Mouse (Mus musculus): ENCODE results near the gene Pik3c2a. TPM values are rescaled to one million over a fixed set of nuclear protein-coding genes. Genes with fewer than 3 reads are reported as not detected.
"Not testable (repeated sequence)": the region's sequence is repeated elsewhere in the genome, so short reads cannot be mapped to it uniquely, and the experiment has no call there.

Pik3c2a gene
- polyA plus RNA-seq, 1 experiment from 2014 or later = 30.3 TPM

GRCm38 (mm10) chr7:116379181-116379580, 64.1 kb downstream of the Pik3c2a start:
- ATAC-seq (ENCODE audit: low FRiP score, low read depth); H3K27ac ChIP-seq (replicated peaks); H3K27me3 ChIP-seq; H3K4me2 ChIP-seq (replicated peaks); H3K9me3 ChIP-seq; H3K4me1 ChIP-seq; H3K9ac ChIP-seq (replicated peaks); H3K4me3 ChIP-seq: not testable (repeated sequence)
- peaks cover 33% of the 10 kb centered on the region for H3K36me3 ChIP-seq
- 92% methylated on average over 6 of the region's 6 CpGs for WGBS

GRCm38 (mm10) chr7:116374284-116374683, 69.0 kb downstream of the Pik3c2a start:
- no peak for ATAC-seq (ENCODE audit: low FRiP score, low read depth)
- no peaks in the 10 kb centered on the region for H3K27me3 ChIP-seq
- H3K4me1 ChIP-seq = no peaks in the 10 kb centered on the region
- no peak overlapping the region for H3K4me2 ChIP-seq (replicated peaks)
- no peak overlapping the region for H3K27ac ChIP-seq (replicated peaks)
- H3K9ac ChIP-seq (replicated peaks) = no peak overlapping the region
- no peaks in the 10 kb centered on the region for H3K9me3 ChIP-seq
- no peak overlapping the region for H3K4me3 ChIP-seq
- H3K36me3 ChIP-seq = peaks cover 36% of the 10 kb centered on the region
- WGBS = 88% methylated on average over 1 of the region's 1 CpGs

GRCm38 (mm10) chr7:116336226-116336625, 107.0 kb downstream of the Pik3c2a start:
- Histone ChIP-seq H3K4me3 (no peak overlapping the region), H3K9ac (replicated peaks) (no peak overlapping the region), H3K27me3 (no peaks in the 10 kb centered on the region), H3K9me3 (no peaks in the 10 kb centered on the region), H3K27ac (replicated peaks) (no peak overlapping the region), H3K4me2 (replicated peaks) (no peak overlapping the region), H3K36me3 (peaks cover 33% of the 10 kb centered on the region), H3K4me1 (peaks cover 11% of the 10 kb centered on the region)
- WGBS = 59% methylated on average over 1 of the region's 1 CpGs
- no peak for ATAC-seq (ENCODE audit: low FRiP score, low read depth)

GRCm38 (mm10) chr7:116335133-116335532, 108.1 kb downstream of the Pik3c2a start:
- peak overlapping the region; percentile 93; the same call in 1 of the 2 replicates for H3K4me3 ChIP-seq
- no peaks in the 10 kb centered on the region for H3K9me3 ChIP-seq
- no peaks in the 10 kb centered on the region for H3K27me3 ChIP-seq
- no peak overlapping the region for H3K9ac ChIP-seq (replicated peaks)
- H3K36me3 ChIP-seq = peaks cover 35% of the 10 kb centered on the region
- H3K27ac ChIP-seq (replicated peaks) = no peak overlapping the region
- 86% methylated on average over 6 of the region's 6 CpGs for WGBS
- ATAC-seq (ENCODE audit: low FRiP score, low read depth) = no peak
- peaks cover 11% of the 10 kb centered on the region for H3K4me1 ChIP-seq
- 0 out of 2 replicates have a peak overlapping the region, but pooled peaks have one; percentile 83 for H3K4me2 ChIP-seq (replicated peaks)

- peak overlapping the region; percentile 83 for H3K4me2 ChIP-seq (replicated peaks)
- no peak overlapping the region for H3K27ac ChIP-seq (replicated peaks)
- H3K4me1 ChIP-seq = peaks cover 11% of the 10 kb centered on the region
- H3K9ac ChIP-seq (replicated peaks) = peak overlapping the region; percentile 67
- H3K9me3 ChIP-seq = no peaks in the 10 kb centered on the region
- H3K4me3 ChIP-seq = peak overlapping the region; percentile 93
- 30% methylated on average over 8 of the region's 8 CpGs for WGBS
- no peaks in the 10 kb centered on the region for H3K27me3 ChIP-seq
- H3K36me3 ChIP-seq = peaks cover 35% of the 10 kb centered on the region
- ATAC-seq (ENCODE audit: low FRiP score, low read depth) = no peak
These were observed 108.6 kb downstream of the Pik3c2a start for GRCm38 (mm10) chr7:116334669-116335038.

GRCm38 (mm10) chr7:116333713-116334668, 109.3 kb downstream of the Pik3c2a start, which contains the start of gene Rps13:
Gene Rps13 (minus strand): TSS chr7:116334195.
- peak within 1 kb of the TSS; percentile 74 for H3K27ac ChIP-seq (replicated peaks)
- no peaks in the 10 kb centered on the region for H3K9me3 ChIP-seq
- H3K4me2 ChIP-seq (replicated peaks) = peak within 1 kb of the TSS; percentile 83
- H3K27me3 ChIP-seq = no peaks in the 10 kb centered on the region
- ATAC-seq (ENCODE audit: low FRiP score, low read depth) = peak; percentile 99
- H3K4me1 ChIP-seq = peaks cover 11% of the 10 kb centered on the region
- peaks cover 33% of the 10 kb centered on the region for H3K36me3 ChIP-seq
- peak within 1 kb of the TSS; percentile 93 for H3K4me3 ChIP-seq
- H3K9ac ChIP-seq (replicated peaks) = peak within 1 kb of the TSS; percentile 96
- WGBS = under 1% methylated on average over 78 of the region's 78 CpGs

GRCm38 (mm10) chr7:116331246-116331645, 112.0 kb downstream of the Pik3c2a start:
- Histone ChIP-seq H3K9ac (replicated peaks) (no peak overlapping the region), H3K9me3 (no peaks in the 10 kb centered on the region), H3K4me1 (peaks cover 11% of the 10 kb centered on the region), H3K4me2 (replicated peaks) (no peak overlapping the region), H3K27me3 (no peaks in the 10 kb centered on the region), H3K27ac (replicated peaks) (no peak overlapping the region), H3K36me3 (peaks cover 35% of the 10 kb centered on the region), H3K4me3 (no peak overlapping the region)
- 92% methylated on average over 2 of the region's 2 CpGs for WGBS
- ATAC-seq (ENCODE audit: low FRiP score, low read depth) = no peak

- Histone ChIP-seq H3K4me2 (replicated peaks) (no peak overlapping the region), H3K9me3 (no peaks in the 10 kb centered on the region), H3K4me3 (no peak overlapping the region), H3K4me1 (peaks cover 11% of the 10 kb centered on the region), H3K27me3 (no peaks in the 10 kb centered on the region), H3K9ac (replicated peaks) (no peak overlapping the region), H3K36me3 (peaks cover 35% of the 10 kb centered on the region), H3K27ac (replicated peaks) (no peak overlapping the region)
- ATAC-seq (ENCODE audit: low FRiP score, low read depth) = no peak
- 91% methylated on average over 4 of the region's 4 CpGs for WGBS
These were observed 113.4 kb downstream of the Pik3c2a start for GRCm38 (mm10) chr7:116329858-116330257.

GRCm38 (mm10) chr7:116328777-116329176, 114.5 kb downstream of the Pik3c2a start:
- no peaks in the 10 kb centered on the region for H3K27me3 ChIP-seq
- H3K4me2 ChIP-seq (replicated peaks) = no peak overlapping the region
- no peaks in the 10 kb centered on the region for H3K9me3 ChIP-seq
- no peak overlapping the region for H3K9ac ChIP-seq (replicated peaks)
- H3K36me3 ChIP-seq = peaks cover 35% of the 10 kb centered on the region
- H3K4me1 ChIP-seq = peaks cover 8% of the 10 kb centered on the region
- no peak overlapping the region for H3K4me3 ChIP-seq
- ATAC-seq (ENCODE audit: low FRiP score, low read depth) = no peak
- no peak overlapping the region for H3K27ac ChIP-seq (replicated peaks)
- WGBS = 83% methylated on average over 7 of the region's 7 CpGs

- Histone ChIP-seq H3K36me3 (peaks cover 35% of the 10 kb centered on the region), H3K4me1 (peaks cover 5% of the 10 kb centered on the region), H3K9me3 (no peaks in the 10 kb centered on the region), H3K27me3 (no peaks in the 10 kb centered on the region), H3K9ac (replicated peaks) (no peak overlapping the region), H3K4me3 (no peak overlapping the region), H3K4me2 (replicated peaks) (no peak overlapping the region), H3K27ac (replicated peaks) (no peak overlapping the region)
- no peak for ATAC-seq (ENCODE audit: low FRiP score, low read depth)
- 91% methylated on average over 5 of the region's 5 CpGs for WGBS
These were observed 115.3 kb downstream of the Pik3c2a start for GRCm38 (mm10) chr7:116327901-116328300.

- no peaks in the 10 kb centered on the region for H3K4me1 ChIP-seq
- no peaks in the 10 kb centered on the region for H3K9me3 ChIP-seq
- H3K27ac ChIP-seq (replicated peaks) = no peak overlapping the region
- no peak overlapping the region for H3K4me3 ChIP-seq
- no peak overlapping the region for H3K9ac ChIP-seq (replicated peaks)
- H3K36me3 ChIP-seq = peaks cover 2% of the 10 kb centered on the region; the same call in 1 of the 2 replicates
- WGBS = 32% methylated on average over 10 of the region's 10 CpGs
- no peaks in the 10 kb centered on the region for H3K27me3 ChIP-seq
- ATAC-seq (ENCODE audit: low FRiP score, low read depth) = peak; percentile 74
- H3K4me2 ChIP-seq (replicated peaks) = no peak overlapping the region
These were observed 119.8 kb downstream of the Pik3c2a start for GRCm38 (mm10) chr7:116323331-116323964.

- no peak overlapping the region for H3K4me3 ChIP-seq
These were observed 133.8 kb downstream of the Pik3c2a start for GRCm38 (mm10) chr7:116309456-116309855.

More at GRCm38 (mm10) chr7:116309456-116309855, 133.8 kb downstream of the Pik3c2a start:
- Histone ChIP-seq H3K9me3 (no peaks in the 10 kb centered on the region), H3K4me2 (replicated peaks) (peak overlapping the region; percentile 32), H3K4me1 (peaks cover 23% of the 10 kb centered on the region), H3K9ac (replicated peaks) (no peak overlapping the region), H3K27me3 (peaks cover 9% of the 10 kb centered on the region; the same call in 1 of the 2 replicates), H3K36me3 (no peaks in the 10 kb centered on the region), H3K27ac (replicated peaks) (no peak overlapping the region)
- ATAC-seq (ENCODE audit: low FRiP score, low read depth) = no peak
- 20% methylated on average over 9 of the region's 9 CpGs for WGBS
